Mouse (Mus musculus): ENCODE measurements around the gene Calr4. TPM values are rescaled to one million over a fixed set of nuclear protein-coding genes. Genes with fewer than 3 reads are reported as not detected.

Gene Calr4
- 0.14 and 0.28 TPM in 2 replicates for polyA plus RNA-seq (2014; fragmentation: Nextera tagmentation; extraction: Ambion mirVana)

DNA sequence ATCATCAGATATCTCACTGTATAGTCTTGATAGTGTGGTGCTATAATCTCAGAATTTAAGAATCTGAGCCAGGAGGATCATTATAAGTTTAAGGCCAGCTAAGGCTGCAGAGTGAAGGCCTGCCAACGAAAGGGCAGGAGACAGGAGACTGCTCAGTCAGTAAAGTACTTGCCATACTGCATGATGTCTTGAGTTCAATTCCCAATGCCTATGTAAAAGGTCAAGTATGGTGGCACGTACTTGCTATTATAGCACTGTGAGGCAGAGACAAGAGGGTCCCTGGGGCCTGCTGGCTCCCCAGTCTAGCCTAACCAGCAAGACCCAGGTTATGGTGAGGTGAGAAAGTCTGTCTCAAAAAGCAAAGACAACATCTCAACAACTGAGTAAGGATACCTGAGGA is at the start of gene Calr4:
Calr4 (plus strand) TSS at position 301 of the 400 bp plus-strand sequence.
- Histone ChIP-seq H3K4me1 (ENCODE audit: control insufficient read depth, insufficient read depth, low read length) (no peaks in the 10 kb centered on the region), H3K27me3 (ENCODE audit: control insufficient read depth, insufficient read depth, low read length) (no peaks in the 10 kb centered on the region), H3K4me2 (ENCODE audit: low read depth, low read length) (no peak within 1 kb of the TSS), H3K9me3 (replicated peaks; ENCODE audit: control insufficient read depth, low read length) (no peaks in the 10 kb centered on the region), H3K9ac (replicated peaks; ENCODE audit: low read length) (no peak within 1 kb of the TSS), H3K36me3 (replicated peaks; ENCODE audit: control insufficient read depth, insufficient read depth, low read depth, low read length) (no peaks in the 10 kb centered on the region), H3K27ac (replicated peaks; ENCODE audit: low read depth, low read length) (no peak within 1 kb of the TSS), H3K4me3 (ENCODE audit: low read depth, low read length) (no peak within 1 kb of the TSS)
- WGBS = 87% methylated on average over 2 of the region's 2 CpGs
- DNase-seq (ENCODE audit: low spot score) (no peak), ATAC-seq (replicated peaks; ENCODE audit: insufficient number of reproducible peaks, low FRiP score, low TSS enrichment, low read depth) (no peak)

DNA sequence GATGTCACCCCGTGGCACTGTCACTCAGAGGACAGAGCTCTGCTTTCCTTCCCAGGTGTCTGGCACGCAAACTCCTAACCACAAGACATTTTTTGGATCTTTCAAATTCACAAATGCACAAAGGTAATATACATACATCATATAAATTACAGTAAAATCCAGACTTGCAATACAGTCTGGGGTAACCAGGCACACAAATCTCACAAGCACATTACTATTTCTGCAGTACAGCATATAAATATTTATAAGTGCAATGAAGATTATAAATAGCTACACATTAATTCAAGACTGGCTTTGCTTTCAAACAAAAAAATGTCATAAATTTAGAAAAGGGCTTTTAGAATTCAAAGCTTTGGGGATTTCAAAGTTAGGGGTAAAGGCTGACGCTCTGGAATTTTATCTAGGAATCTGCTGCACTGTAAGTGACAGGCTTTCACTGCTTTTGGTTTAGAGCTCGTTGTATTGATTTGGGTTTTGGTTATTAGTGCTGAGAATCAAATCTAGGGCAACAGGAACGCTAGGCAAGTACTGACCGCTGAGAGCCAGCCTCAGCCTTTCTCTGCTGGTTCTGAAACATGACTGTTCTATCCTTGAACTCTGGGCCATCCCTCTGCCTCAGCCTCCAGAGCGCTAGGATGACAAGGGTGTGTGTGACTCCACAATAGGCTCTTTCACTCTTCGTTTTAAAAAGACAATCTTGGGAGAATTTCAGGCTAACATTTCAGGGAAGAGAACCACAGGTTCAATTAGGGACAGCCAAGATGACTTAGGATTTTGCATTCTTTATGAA is 48.5 kb upstream of the Calr4 start:
- no peak overlapping the region for H3K27ac ChIP-seq (replicated peaks; ENCODE audit: low read depth, low read length)
- H3K9me3 ChIP-seq (replicated peaks; ENCODE audit: control insufficient read depth, low read length) = no peaks in the 10 kb centered on the region
- no peak overlapping the region for H3K4me2 ChIP-seq (ENCODE audit: low read depth, low read length)
- H3K27me3 ChIP-seq (ENCODE audit: control insufficient read depth, insufficient read depth, low read length) = no peaks in the 10 kb centered on the region
- no peak overlapping the region for H3K4me3 ChIP-seq (ENCODE audit: low read depth, low read length)
- no peak for ATAC-seq (replicated peaks; ENCODE audit: insufficient number of reproducible peaks, low FRiP score, low TSS enrichment, low read depth)
- H3K36me3 ChIP-seq (replicated peaks; ENCODE audit: control insufficient read depth, insufficient read depth, low read depth, low read length) = no peaks in the 10 kb centered on the region
- no peak overlapping the region for H3K9ac ChIP-seq (replicated peaks; ENCODE audit: low read length)
- H3K4me1 ChIP-seq (ENCODE audit: control insufficient read depth, insufficient read depth, low read length) = no peaks in the 10 kb centered on the region
- no peak for DNase-seq (ENCODE audit: low spot score)
- 88% methylated on average over 8 of the region's 8 CpGs for WGBS

DNA sequence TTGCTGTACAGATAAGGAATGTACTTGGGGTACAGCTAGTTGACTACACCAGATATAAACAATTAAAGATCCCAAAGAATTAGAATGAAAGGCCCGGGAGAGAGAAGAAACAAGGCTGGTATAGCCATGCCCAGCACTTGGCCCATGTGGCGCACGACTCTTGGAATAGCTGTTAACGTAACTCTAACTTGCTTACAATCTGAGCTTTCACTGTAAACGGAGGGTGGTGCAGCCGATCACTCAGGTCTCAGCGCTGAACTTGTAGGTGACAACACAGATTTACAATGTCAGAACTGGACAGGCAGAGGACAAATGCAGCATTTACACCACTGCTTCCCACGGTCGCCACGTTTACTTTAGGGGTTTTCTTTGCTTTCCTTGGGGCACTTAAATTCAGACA is 42.7 kb upstream of the Calr4 start:
- Histone ChIP-seq H3K4me1 (ENCODE audit: control insufficient read depth, insufficient read depth, low read length) (no peaks in the 10 kb centered on the region), H3K4me2 (ENCODE audit: low read depth, low read length) (no peak overlapping the region), H3K27me3 (ENCODE audit: control insufficient read depth, insufficient read depth, low read length) (no peaks in the 10 kb centered on the region), H3K36me3 (replicated peaks; ENCODE audit: control insufficient read depth, insufficient read depth, low read depth, low read length) (no peaks in the 10 kb centered on the region), H3K4me3 (ENCODE audit: low read depth, low read length) (no peak overlapping the region), H3K9me3 (replicated peaks; ENCODE audit: control insufficient read depth, low read length) (no peaks in the 10 kb centered on the region), H3K27ac (replicated peaks; ENCODE audit: low read depth, low read length) (no peak overlapping the region), H3K9ac (replicated peaks; ENCODE audit: low read length) (no peak overlapping the region)
- ATAC-seq (replicated peaks; ENCODE audit: insufficient number of reproducible peaks, low FRiP score, low TSS enrichment, low read depth) (no peak), DNase-seq (ENCODE audit: low spot score) (no peak)
- 88% methylated on average over 10 of the region's 10 CpGs for WGBS

DNA sequence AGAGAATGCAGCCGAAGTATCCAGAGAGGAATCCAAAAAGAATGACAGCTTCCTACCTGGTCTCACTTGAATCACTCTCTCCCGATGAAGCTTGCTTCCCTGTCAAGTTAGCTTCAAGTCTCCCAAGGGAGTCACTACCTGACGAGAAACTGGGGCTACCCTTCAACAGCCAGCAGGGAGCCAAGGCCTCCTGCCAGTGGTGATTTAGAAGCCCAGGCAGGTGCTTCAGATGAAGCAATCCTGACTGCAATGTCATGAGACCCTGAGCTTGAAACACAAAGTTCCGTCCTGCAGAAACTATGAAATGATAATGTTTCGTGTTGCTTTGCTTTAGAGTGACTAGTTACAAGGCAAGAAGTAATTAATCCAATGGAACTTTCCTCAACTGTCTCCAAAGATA is 40.4 kb upstream of the Calr4 start:
- Histone ChIP-seq H3K27me3 (ENCODE audit: control insufficient read depth, insufficient read depth, low read length) (no peaks in the 10 kb centered on the region), H3K4me3 (ENCODE audit: low read depth, low read length) (no peak overlapping the region), H3K9ac (replicated peaks; ENCODE audit: low read length) (no peak overlapping the region), H3K4me2 (ENCODE audit: low read depth, low read length) (no peak overlapping the region), H3K9me3 (replicated peaks; ENCODE audit: control insufficient read depth, low read length) (no peaks in the 10 kb centered on the region), H3K36me3 (replicated peaks; ENCODE audit: control insufficient read depth, insufficient read depth, low read depth, low read length) (no peaks in the 10 kb centered on the region), H3K4me1 (ENCODE audit: control insufficient read depth, insufficient read depth, low read length) (no peaks in the 10 kb centered on the region), H3K27ac (replicated peaks; ENCODE audit: low read depth, low read length) (no peak overlapping the region)
- ATAC-seq (replicated peaks; ENCODE audit: insufficient number of reproducible peaks, low FRiP score, low TSS enrichment, low read depth) (no peak), DNase-seq (ENCODE audit: low spot score) (no peak)
- WGBS = 83% methylated on average over 5 of the region's 5 CpGs

DNA sequence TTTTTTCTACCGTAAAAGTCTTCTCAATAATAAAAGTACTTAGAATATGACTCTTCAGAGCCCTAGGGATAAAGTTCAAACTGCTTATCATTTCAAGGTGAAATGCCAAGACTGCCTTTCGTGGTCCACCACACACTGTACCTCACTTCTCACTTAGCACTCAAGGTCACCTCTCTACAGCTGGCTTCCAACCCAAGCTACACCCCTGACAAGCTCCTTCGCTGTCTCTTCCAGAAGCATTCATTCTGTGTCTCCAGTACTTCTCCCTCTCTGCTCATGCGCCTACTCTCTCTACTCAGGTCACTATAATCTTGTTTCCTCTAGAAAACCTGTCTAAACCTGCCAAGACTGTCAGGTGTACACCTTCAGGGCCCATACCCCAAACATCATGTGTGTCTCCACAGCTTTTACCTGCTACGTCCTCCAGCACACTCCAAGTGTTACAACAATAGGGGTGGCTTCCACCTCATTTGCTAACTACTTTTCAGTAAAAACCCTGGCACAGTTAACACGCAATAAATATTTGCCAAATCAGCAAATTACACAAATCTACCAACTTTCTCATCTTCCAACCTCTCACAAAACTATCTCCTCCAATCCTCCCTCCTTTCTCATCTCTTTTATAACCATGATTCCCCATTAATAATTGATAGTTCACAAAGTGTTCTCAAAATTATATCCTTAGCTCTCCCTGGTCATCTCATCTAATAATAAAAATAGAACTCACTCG is 38.2 kb upstream of the Calr4 start:
- Histone ChIP-seq H3K36me3 (replicated peaks; ENCODE audit: control insufficient read depth, insufficient read depth, low read depth, low read length) (no peaks in the 10 kb centered on the region), H3K4me3 (ENCODE audit: low read depth, low read length) (no peak overlapping the region), H3K4me2 (ENCODE audit: low read depth, low read length) (no peak overlapping the region), H3K27ac (replicated peaks; ENCODE audit: low read depth, low read length) (no peak overlapping the region), H3K9me3 (replicated peaks; ENCODE audit: control insufficient read depth, low read length) (no peaks in the 10 kb centered on the region), H3K9ac (replicated peaks; ENCODE audit: low read length) (no peak overlapping the region), H3K27me3 (ENCODE audit: control insufficient read depth, insufficient read depth, low read length) (no peaks in the 10 kb centered on the region), H3K4me1 (ENCODE audit: control insufficient read depth, insufficient read depth, low read length) (no peaks in the 10 kb centered on the region)
- 87% methylated on average over 7 of the region's 7 CpGs for WGBS
- ATAC-seq (replicated peaks; ENCODE audit: insufficient number of reproducible peaks, low FRiP score, low TSS enrichment, low read depth) (no peak), DNase-seq (ENCODE audit: low spot score) (no peak)

DNA sequence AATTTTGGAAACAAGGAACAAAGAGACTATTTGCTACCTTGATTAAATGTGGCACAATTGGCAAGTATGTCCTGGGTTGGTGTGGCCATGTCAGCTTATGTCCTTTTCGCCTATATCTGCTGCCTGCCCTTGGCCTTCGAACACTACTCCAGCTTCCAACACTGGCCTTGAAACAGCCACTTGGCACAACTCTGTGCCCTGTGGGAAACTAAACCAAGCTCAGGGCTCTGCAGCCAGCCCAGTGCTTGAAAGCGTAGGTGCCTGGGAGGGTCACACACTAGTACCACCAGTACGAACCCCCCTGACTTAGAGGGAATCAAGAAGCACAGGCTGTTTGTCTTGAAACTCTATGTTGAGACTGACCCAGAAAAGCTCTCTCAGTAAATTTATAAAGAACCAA is 35.2 kb upstream of the Calr4 start:
- Histone ChIP-seq H3K4me1 (ENCODE audit: control insufficient read depth, insufficient read depth, low read length) (no peaks in the 10 kb centered on the region), H3K4me3 (ENCODE audit: low read depth, low read length) (no peak overlapping the region), H3K9ac (replicated peaks; ENCODE audit: low read length) (no peak overlapping the region), H3K36me3 (replicated peaks; ENCODE audit: control insufficient read depth, insufficient read depth, low read depth, low read length) (no peaks in the 10 kb centered on the region), H3K27me3 (ENCODE audit: control insufficient read depth, insufficient read depth, low read length) (no peaks in the 10 kb centered on the region), H3K27ac (replicated peaks; ENCODE audit: low read depth, low read length) (no peak overlapping the region), H3K9me3 (replicated peaks; ENCODE audit: control insufficient read depth, low read length) (no peaks in the 10 kb centered on the region), H3K4me2 (ENCODE audit: low read depth, low read length) (no peak overlapping the region)
- ATAC-seq (replicated peaks; ENCODE audit: insufficient number of reproducible peaks, low FRiP score, low TSS enrichment, low read depth) (no peak), DNase-seq (ENCODE audit: low spot score) (no peak)
- 92% methylated on average over 4 of the region's 4 CpGs for WGBS

DNA sequence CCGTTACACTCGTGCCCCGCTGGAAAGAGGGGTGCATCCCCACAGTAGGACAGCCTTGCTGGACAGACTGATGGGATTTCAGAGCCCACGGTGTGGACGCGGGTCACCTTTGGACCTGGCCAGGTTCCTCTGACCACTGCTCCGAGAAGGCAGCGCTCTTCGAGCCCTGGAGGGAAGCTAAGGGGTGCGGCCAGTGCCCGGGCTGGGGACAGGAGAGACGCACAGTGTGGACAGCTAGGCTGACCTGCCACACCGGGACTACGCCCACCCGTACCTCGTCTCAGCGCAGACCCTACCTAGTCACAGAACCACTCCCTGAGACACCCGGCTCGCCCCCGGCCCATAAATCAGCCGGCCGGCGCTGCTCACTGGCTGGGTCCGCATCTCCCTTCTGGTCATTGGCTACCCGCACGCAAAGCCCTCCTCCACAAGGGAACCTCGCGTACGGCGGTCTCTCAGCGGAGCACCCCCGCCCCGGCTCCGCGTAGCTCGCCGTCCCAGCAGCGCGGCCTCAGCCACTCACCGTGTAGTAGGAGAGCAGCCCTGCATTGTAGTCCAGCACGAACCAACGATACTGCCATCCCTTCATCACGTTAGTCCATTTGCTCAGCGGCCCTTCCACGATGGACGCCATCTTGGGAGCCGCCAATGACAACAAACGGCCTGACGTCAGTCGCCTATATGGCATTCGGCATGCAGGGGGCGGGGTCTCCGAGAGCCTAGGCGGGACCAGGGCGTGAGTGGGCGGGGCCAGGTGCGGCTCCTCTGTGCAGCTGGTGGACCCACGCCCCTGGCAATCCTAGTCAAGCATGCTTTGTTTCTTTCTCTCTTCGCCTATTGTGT is 32.5 kb upstream of the Calr4 start, which contains the start of gene Osbpl9:
Osbpl9 (minus strand) TSS at position 691 of the 843 bp plus-strand sequence.
- DNase-seq (ENCODE audit: low spot score) = peak; percentile 99
- peak; percentile 98 for ATAC-seq (replicated peaks; ENCODE audit: insufficient number of reproducible peaks, low FRiP score, low TSS enrichment, low read depth)
- H3K4me1 ChIP-seq (ENCODE audit: control insufficient read depth, insufficient read depth, low read length) = no peaks in the 10 kb centered on the region
- no peaks in the 10 kb centered on the region for H3K9me3 ChIP-seq (replicated peaks; ENCODE audit: control insufficient read depth, low read length)
- WGBS = under 1% methylated on average over 59 of the region's 59 CpGs
- H3K27me3 ChIP-seq (ENCODE audit: control insufficient read depth, insufficient read depth, low read length) = no peaks in the 10 kb centered on the region
- H3K27ac ChIP-seq (replicated peaks; ENCODE audit: low read depth, low read length) = peak within 1 kb of the TSS; percentile 87
- H3K36me3 ChIP-seq (replicated peaks; ENCODE audit: control insufficient read depth, insufficient read depth, low read depth, low read length) = no peaks in the 10 kb centered on the region
- H3K9ac ChIP-seq (replicated peaks; ENCODE audit: low read length) = peak within 1 kb of the TSS; percentile 77
- peak within 1 kb of the TSS; percentile 98 for H3K4me2 ChIP-seq (ENCODE audit: low read depth, low read length)
- H3K4me3 ChIP-seq (ENCODE audit: low read depth, low read length) = peak within 1 kb of the TSS; percentile 80
